Mouse (Mus musculus) CD4-positive helper T cell, adult 2 months (primary cell): ENCODE results near the gene Olfr564.

ENCODE experiments used
- DNase-seq: peaks from one replicate; pipeline ENCODE4 v3.0.0-alpha.2; 2012; ENCODE audit warnings: low read depth, missing footprints, low spot score

Gene Olfr564

DNA sequence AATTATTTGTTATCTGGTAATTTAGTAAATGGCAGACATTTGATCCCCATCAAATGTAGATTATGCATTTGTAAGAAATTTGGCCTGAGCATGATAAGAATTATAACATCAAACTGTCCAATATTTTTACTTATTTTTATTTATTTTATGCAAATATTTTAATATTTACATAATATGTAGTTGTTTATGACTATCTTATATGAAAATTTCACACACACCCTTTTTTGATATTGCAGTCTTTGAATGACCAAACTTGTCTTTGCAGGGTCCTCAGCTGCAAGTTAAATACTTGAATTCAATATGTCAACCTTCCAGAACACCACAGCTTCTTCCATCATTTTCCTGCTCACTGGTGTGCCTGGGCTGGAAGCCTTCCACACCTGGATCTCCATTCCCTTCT, at the start of gene Olfr564:
Gene Olfr564, plus strand, starts transcription at position 301 of the 400 bp plus-strand sequence.
- DNase-seq = no peak

DNA sequence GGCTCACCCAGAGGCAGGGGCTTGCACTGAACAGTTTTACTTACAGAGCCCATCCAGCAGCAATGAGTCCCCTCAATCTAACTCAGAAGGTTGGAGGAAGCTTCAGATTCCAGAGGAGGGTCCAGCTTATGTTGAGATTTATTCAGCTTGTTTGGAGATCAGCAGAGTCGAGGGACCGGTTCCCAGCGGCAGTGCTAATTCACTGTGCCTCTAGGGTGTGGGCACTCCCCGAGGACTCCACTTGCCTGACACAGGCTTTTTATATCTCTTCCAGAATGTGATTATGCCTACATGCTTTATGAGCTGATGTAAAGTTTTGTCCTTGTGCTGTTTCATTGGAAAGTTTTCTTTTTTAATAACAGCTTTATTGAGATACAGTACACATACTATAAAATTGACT, 44.0 kb upstream of the Olfr564 start, which contains the start of the genes Olfr560 and Olfr78:
Gene Olfr560, minus strand, starts transcription at position 101 of the 400 bp plus-strand sequence.
Gene Olfr78, minus strand, starts transcription at position 206 of the 400 bp plus-strand sequence.
- no peak for DNase-seq

DNA sequence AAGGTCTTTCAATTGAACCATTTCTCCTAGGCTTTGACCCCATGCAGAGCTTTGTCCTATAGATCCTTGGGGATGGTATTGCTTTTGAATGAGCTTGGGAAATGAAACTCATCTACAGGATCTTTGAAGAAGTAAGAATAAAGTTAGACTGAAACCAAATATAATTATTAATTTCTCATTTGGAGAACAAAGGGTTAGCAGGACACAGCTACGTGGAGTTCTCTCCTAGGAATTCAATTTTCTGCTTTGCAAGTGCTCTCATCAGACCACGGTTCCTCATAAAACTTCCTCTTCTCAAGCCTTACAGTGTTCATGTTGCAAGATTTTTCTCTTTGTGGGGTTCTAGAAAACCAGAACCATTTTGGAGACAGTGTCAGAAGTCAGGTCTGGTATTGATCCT, 32.4 kb upstream of the Olfr564 start, which contains the start of gene Olfr561:
Gene Olfr561, plus strand, starts transcription at position 301 of the 400 bp plus-strand sequence.
- no peak for DNase-seq
